Mouse (Mus musculus) ES-Bruce4 (cell line): Measurements from ENCODE around the gene Cckar.

ENCODE experiments used
- CTCF ChIP-seq: IDR thresholded peaks from one replicate; pipeline ENCODE4 v1.8.1; 2011; ENCODE audit warnings: low read depth, low read length
- EP300 ChIP-seq: IDR thresholded peaks from 2 replicates; pipeline ENCODE4 v1.6.1; 2011; ENCODE audit warnings: low read depth, low read length; ENCODE audit not compliant: insufficient read depth
- POLR2A ChIP-seq: IDR thresholded peaks from one replicate; pipeline ENCODE4 v1.8.1; 2011; ENCODE audit warnings: low read length; ENCODE audit not compliant: insufficient read depth

DNA sequence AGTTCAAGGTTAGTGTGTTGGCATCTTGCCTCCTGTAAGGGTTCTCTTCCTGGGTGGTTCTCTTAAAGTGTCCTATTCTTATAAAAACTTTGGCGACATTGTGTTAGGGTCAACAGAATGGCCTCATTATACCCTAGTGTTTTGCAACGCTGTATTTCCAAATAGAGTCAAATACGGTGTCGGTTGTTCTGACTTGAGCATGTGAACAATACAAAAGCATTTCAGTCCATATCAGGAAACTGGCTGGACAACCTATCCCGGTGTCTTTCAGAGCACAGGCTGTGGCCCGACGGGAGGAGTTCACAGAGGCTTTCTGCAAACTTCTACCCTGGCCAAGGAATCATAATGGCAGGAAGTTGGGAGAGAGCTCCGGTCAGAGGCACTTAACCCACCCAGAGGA, 15.4 kb downstream of the Cckar start:
- TF ChIP-seq EP300 (no peak), CTCF (no peak), POLR2A (no peak)
